Comparison of ENCODE assay signal across 9 mouse cellular contexts in genomic region chr7:101895695-101896094, GRCm38 (mm10). TPM values are rescaled to one million over a fixed set of nuclear protein-coding genes. Genes with fewer than 3 reads are reported as not detected.
DNase-seq lines count a peak whose midpoint lies in the region; ATAC-seq and TF ChIP-seq lines count a peak whose summit lies in the region.
"Had no signal": no experiment of that assay in that cellular context is flagged by ENCODE, and none has a peak within 500 bp of the region (broad histone marks: within the 10 kb centered on the region; RNA-seq: fewer than 3 reads in every experiment).

No protein-coding gene starts in this region.

- ATAC-seq in hindbrain, embryonic 11.5 days (ENCODE audit: low FRiP score), result no peak
- ATAC-seq in midbrain, embryonic 11.5 days (ENCODE audit: low FRiP score), result no peak; the same call in 1 of the 2 replicates

- WGBS in kidney, adult 2 months, result 30% methylated on average over 9 of the region's 9 CpGs
- WGBS in bone marrow, adult 2 months, result 38% methylated on average over 9 of the region's 9 CpGs
- 37% methylated on average over 9 of the region's 9 CpGs for WGBS in hindbrain, embryonic 11.5 days
- 39% methylated on average over 9 of the region's 9 CpGs for WGBS in midbrain, embryonic 11.5 days

- intact Hi-C loops in left cerebral cortex, postnatal 25 days (cut with DNase I), result loop anchor here (5.0 kb wide), 2 partner anchors 58 to 218 kb away; partner anchors contain the start of gene Inppl1

- TF ChIP-seq POLR2A in kidney, adult 2 months (IDR thresholded peaks at IDR 0.05; ENCODE audit: low read depth, low read length), result no peak
- no peak for TF ChIP-seq POLR2A in bone marrow, adult 2 months (IDR thresholded peaks at IDR 0.05; ENCODE audit: borderline replicate concordance, control insufficient read depth, low read depth, low read length)

- H3K4me3 ChIP-seq in kidney, adult 2 months (ENCODE audit: insufficient read depth, low read depth, low read length), result peak overlapping the region; percentile 74
- H3K4me3 ChIP-seq in bone marrow, adult 2 months (replicated peaks; ENCODE audit: control insufficient read depth, low read depth, low read length), result peak overlapping the region; percentile 92
- peak overlapping the region; percentile 56 for H3K4me3 ChIP-seq in hindbrain, embryonic 11.5 days (ENCODE audit: low read depth, low read length)
- H3K4me3 ChIP-seq in midbrain, embryonic 11.5 days (ENCODE audit: low read depth, low read length), result peak overlapping the region; percentile 45

- H3K36me3 ChIP-seq in kidney, adult 2 months (ENCODE audit: control insufficient read depth, insufficient read depth, low read length), result no peaks in the 10 kb centered on the region
- H3K36me3 ChIP-seq in hindbrain, embryonic 11.5 days (ENCODE audit: control insufficient read depth, insufficient read depth, low read length), result no peaks in the 10 kb centered on the region
- no peaks in the 10 kb centered on the region for H3K36me3 ChIP-seq in midbrain, embryonic 11.5 days (ENCODE audit: control insufficient read depth, insufficient read depth, low read length)

- H3K4me2 ChIP-seq in hindbrain, embryonic 11.5 days (replicated peaks; ENCODE audit: low read depth, low read length), result peak overlapping the region; percentile 22
- H3K4me2 ChIP-seq in midbrain, embryonic 11.5 days, result peak overlapping the region; percentile 30; the same call in 1 of the 2 replicates

- H3K9ac ChIP-seq in hindbrain, embryonic 11.5 days (ENCODE audit: low read depth, low read length), result peak overlapping the region; percentile 57; the same call in 1 of the 2 replicates
- H3K9ac ChIP-seq in midbrain, embryonic 11.5 days (ENCODE audit: low read length), result peak overlapping the region; percentile 59; the same call in 1 of the 2 replicates

- no peaks in the 10 kb centered on the region for H3K9me3 ChIP-seq in hindbrain, embryonic 11.5 days (ENCODE audit: control insufficient read depth, low read length)
- H3K9me3 ChIP-seq in midbrain, embryonic 11.5 days (ENCODE audit: control insufficient read depth, low read length), result no peaks in the 10 kb centered on the region

- H3K4me1 ChIP-seq in kidney, adult 2 months (ENCODE audit: control insufficient read depth, insufficient read depth, low read length), result peaks cover 5% of the 10 kb centered on the region; the same call in 1 of the 2 replicates
- H3K4me1 ChIP-seq in bone marrow, adult 2 months (ENCODE audit: control insufficient read depth, insufficient read depth, low read length), result peaks cover 3% of the 10 kb centered on the region
- H3K4me1 ChIP-seq in hindbrain, embryonic 11.5 days (replicated peaks; ENCODE audit: control insufficient read depth, insufficient read depth, low read length), result no peaks in the 10 kb centered on the region
- H3K4me1 ChIP-seq in midbrain, embryonic 11.5 days (ENCODE audit: control insufficient read depth, insufficient read depth, low read length), result peaks cover 3% of the 10 kb centered on the region; the same call in 1 of the 2 replicates

- no peak for TF ChIP-seq CTCF in kidney, adult 2 months (conservative IDR thresholded peaks at IDR 0.05; ENCODE audit: insufficient read depth, insufficient read length, low read depth, low read length)
- no peak for TF ChIP-seq CTCF in bone marrow, adult 2 months (IDR thresholded peaks at IDR 0.05; ENCODE audit: control insufficient read depth, insufficient read depth, low read length)

- H3K27ac ChIP-seq in kidney, adult 2 months (ENCODE audit: insufficient read depth, low read depth, low read length), result peak overlapping the region; percentile 66; the same call in 1 of the 2 replicates
- peak overlapping the region; percentile 69 for H3K27ac ChIP-seq in bone marrow, adult 2 months (ENCODE audit: control insufficient read depth, insufficient read depth, low read depth, low read length, poor library complexity)
- no peak overlapping the region for H3K27ac ChIP-seq in hindbrain, embryonic 11.5 days (ENCODE audit: low read depth, low read length)
- no peak overlapping the region; the same call in 1 of the 2 replicates for H3K27ac ChIP-seq in midbrain, embryonic 11.5 days (ENCODE audit: low read depth, low read length)

- H3K27me3 ChIP-seq in kidney, adult 2 months (replicated peaks; ENCODE audit: control insufficient read depth, insufficient read depth, low read length), result no peaks in the 10 kb centered on the region
- H3K27me3 ChIP-seq in hindbrain, embryonic 11.5 days (ENCODE audit: control insufficient read depth, insufficient read depth, low read length), result no peaks in the 10 kb centered on the region
- H3K27me3 ChIP-seq in midbrain, embryonic 11.5 days (ENCODE audit: control insufficient read depth, insufficient read depth, low read length), result no peaks in the 10 kb centered on the region; the same call in 1 of the 2 replicates

- DNase-seq in kidney, adult 2 months, result no peak
- no peak for DNase-seq in kidney, postnatal 25 days
- no peak for DNase-seq in hindbrain, embryonic 11.5 days (ENCODE audit: low spot score)
- no peak for DNase-seq in midbrain, embryonic 11.5 days (ENCODE audit: low spot score, missing footprints)
- DNase-seq in right cerebral cortex, adult 2 months (ENCODE audit: low spot score in 2 of 2), result no peak
- DNase-seq in left cerebral cortex, postnatal 25 days (ENCODE audit: low spot score in 2 of 2), result no peak
- no peak for DNase-seq in right cerebral cortex, postnatal 14 days

RNA-seq across cellular contexts. Expression of gene Lamtor1, which starts 10.0 kb away (rescaled TPM):
- polyA plus RNA-seq in kidney, adult 2 months (2012; rRNA removed), result 255 and 267 TPM in 2 replicates
- 53.6 and 78.1 TPM in 2 replicates for polyA plus RNA-seq in bone marrow, adult 2 months (2011; ENCODE audit: insufficient read depth, insufficient read length, low replicate concordance, missing spikeins)
- polyA plus RNA-seq in hindbrain, embryonic 11.5 days (2014; fragmentation: Nextera tagmentation; extraction: Ambion mirVana), result 127 TPM in 2 replicates
- polyA plus RNA-seq in midbrain, embryonic 11.5 days (2014; fragmentation: Nextera tagmentation; extraction: Ambion mirVana), result 120 and 132 TPM in 2 replicates
- 10 to 100 TPM; 97.2 to 99.6 TPM for total RNA-seq in left cerebral cortex, postnatal 25 days (2021)

RNA-seq across cellular contexts. Expression of gene Tomt, which starts 10.5 kb away (rescaled TPM):
- polyA plus RNA-seq in kidney, adult 2 months (2012; rRNA removed), result 0.09 and 0.14 TPM in 2 replicates
- polyA plus RNA-seq in bone marrow, adult 2 months (2011; ENCODE audit: insufficient read depth, insufficient read length, low replicate concordance, missing spikeins), result not detected in 2 replicates
- polyA plus RNA-seq in hindbrain, embryonic 11.5 days (2014; fragmentation: Nextera tagmentation; extraction: Ambion mirVana), result 0.48 and 0.89 TPM in 2 replicates
- 0.19 and 0.59 TPM in 2 replicates for polyA plus RNA-seq in midbrain, embryonic 11.5 days (2014; fragmentation: Nextera tagmentation; extraction: Ambion mirVana)
- total RNA-seq in left cerebral cortex, postnatal 25 days (2021), result under 1 TPM; 0.11 to 0.14 TPM
- total RNA-seq: neutrophil, adult 5-6 weeks had no signal

RNA-seq across cellular contexts. Expression of gene Folr1, which starts 25.1 kb away (rescaled TPM):
- 942 and 1,044 TPM in 2 replicates for polyA plus RNA-seq in kidney, adult 2 months (2012; rRNA removed)
- 6.8 TPM in 1 of 2 replicates, not detected in the other for polyA plus RNA-seq in bone marrow, adult 2 months (2011; ENCODE audit: insufficient read depth, insufficient read length, low replicate concordance, missing spikeins)
- 11.5 and 12.1 TPM in 2 replicates for polyA plus RNA-seq in hindbrain, embryonic 11.5 days (2014; fragmentation: Nextera tagmentation; extraction: Ambion mirVana)
- polyA plus RNA-seq in midbrain, embryonic 11.5 days (2014; fragmentation: Nextera tagmentation; extraction: Ambion mirVana), result 11.6 and 12.4 TPM in 2 replicates
- 1 to 10 TPM; 3.3 to 5.2 TPM for total RNA-seq in left cerebral cortex, postnatal 25 days (2021)

RNA-seq across cellular contexts. Expression of gene Anapc15, which starts 32.2 kb away (rescaled TPM):
- 40.2 and 42.6 TPM in 2 replicates for polyA plus RNA-seq in kidney, adult 2 months (2012; rRNA removed)
- 79.0 and 97.5 TPM in 2 replicates for polyA plus RNA-seq in bone marrow, adult 2 months (2011; ENCODE audit: insufficient read depth, insufficient read length, low replicate concordance, missing spikeins)
- 90.2 and 91.3 TPM in 2 replicates for polyA plus RNA-seq in hindbrain, embryonic 11.5 days (2014; fragmentation: Nextera tagmentation; extraction: Ambion mirVana)
- polyA plus RNA-seq in midbrain, embryonic 11.5 days (2014; fragmentation: Nextera tagmentation; extraction: Ambion mirVana), result 80.6 and 87.8 TPM in 2 replicates
- total RNA-seq in left cerebral cortex, postnatal 25 days (2021), result 10 to 100 TPM; 31.2 to 36.8 TPM

RNA-seq across cellular contexts. Expression of gene Lrrc51, which starts 38.0 kb away (rescaled TPM):
- polyA plus RNA-seq in kidney, adult 2 months (2012; rRNA removed), result 19.6 and 21.6 TPM in 2 replicates
- polyA plus RNA-seq in bone marrow, adult 2 months (2011; ENCODE audit: insufficient read depth, insufficient read length, low replicate concordance, missing spikeins), result not detected in 2 replicates
- polyA plus RNA-seq in hindbrain, embryonic 11.5 days (2014; fragmentation: Nextera tagmentation; extraction: Ambion mirVana), result 11.4 and 12.2 TPM in 2 replicates
- 8.3 and 10.2 TPM in 2 replicates for polyA plus RNA-seq in midbrain, embryonic 11.5 days (2014; fragmentation: Nextera tagmentation; extraction: Ambion mirVana)
- 1 to 10 TPM; 5.6 to 6.9 TPM for total RNA-seq in left cerebral cortex, postnatal 25 days (2021)

Comparison
In these comparisons a context has a peak if more than half of its experiments do, and no peak if none do; other contexts are left out.
1. H3K27ac ChIP-seq: peak in kidney, adult 2 months (single experiment) and bone marrow, adult 2 months (single experiment); none in hindbrain, embryonic 11.5 days (single experiment) and midbrain, embryonic 11.5 days (single experiment).
2. RNA of gene Folr1, which starts 25.1 kb away (polyA plus RNA-seq): 942 to 1,044 TPM in kidney, adult 2 months; 11.6 to 12.4 TPM in midbrain, embryonic 11.5 days, 11.5 to 12.1 TPM in hindbrain, embryonic 11.5 days and 6.8 TPM in bone marrow, adult 2 months; every median in the first group is over 10 times any median in the second.
3. Peak in every context shown above with its lines, with median percentiles within 50 percentile points of each other: H3K4me3 ChIP-seq.